Mouse (Mus musculus) liver, adult 2 months (tissue): ENCODE measurements around the gene N4bp2.

Source experiments
- CTCF ChIP-seq: fragments of 200-500 bp; IDR thresholded peaks from 2 replicates; pipeline ENCODE4 v1.5.1; 2011; ENCODE audit warnings: low read depth, low read length, control low read depth
- POLR2A ChIP-seq: fragments of 200-500 bp; IDR thresholded peaks from 2 replicates; pipeline ENCODE4 v1.6.1; 2011; ENCODE audit warnings: low read length, control low read depth; ENCODE audit not compliant: insufficient read depth; ENCODE audit errors: extremely low read depth

GRCm38 (mm10) chr5:65850765-65851164 is 87.4 kb downstream of the N4bp2 start:
- TF ChIP-seq POLR2A (no peak), CTCF (no peak)
